Mouse (Mus musculus): ENCODE measurements around the gene Tmem256. TPM values are rescaled to one million over a fixed set of nuclear protein-coding genes. Genes with fewer than 3 reads are reported as not detected.

The Tmem256 gene
- total and polyA plus RNA-seq, 3 experiments, result 185 to 327 (median 206) TPM

DNA sequence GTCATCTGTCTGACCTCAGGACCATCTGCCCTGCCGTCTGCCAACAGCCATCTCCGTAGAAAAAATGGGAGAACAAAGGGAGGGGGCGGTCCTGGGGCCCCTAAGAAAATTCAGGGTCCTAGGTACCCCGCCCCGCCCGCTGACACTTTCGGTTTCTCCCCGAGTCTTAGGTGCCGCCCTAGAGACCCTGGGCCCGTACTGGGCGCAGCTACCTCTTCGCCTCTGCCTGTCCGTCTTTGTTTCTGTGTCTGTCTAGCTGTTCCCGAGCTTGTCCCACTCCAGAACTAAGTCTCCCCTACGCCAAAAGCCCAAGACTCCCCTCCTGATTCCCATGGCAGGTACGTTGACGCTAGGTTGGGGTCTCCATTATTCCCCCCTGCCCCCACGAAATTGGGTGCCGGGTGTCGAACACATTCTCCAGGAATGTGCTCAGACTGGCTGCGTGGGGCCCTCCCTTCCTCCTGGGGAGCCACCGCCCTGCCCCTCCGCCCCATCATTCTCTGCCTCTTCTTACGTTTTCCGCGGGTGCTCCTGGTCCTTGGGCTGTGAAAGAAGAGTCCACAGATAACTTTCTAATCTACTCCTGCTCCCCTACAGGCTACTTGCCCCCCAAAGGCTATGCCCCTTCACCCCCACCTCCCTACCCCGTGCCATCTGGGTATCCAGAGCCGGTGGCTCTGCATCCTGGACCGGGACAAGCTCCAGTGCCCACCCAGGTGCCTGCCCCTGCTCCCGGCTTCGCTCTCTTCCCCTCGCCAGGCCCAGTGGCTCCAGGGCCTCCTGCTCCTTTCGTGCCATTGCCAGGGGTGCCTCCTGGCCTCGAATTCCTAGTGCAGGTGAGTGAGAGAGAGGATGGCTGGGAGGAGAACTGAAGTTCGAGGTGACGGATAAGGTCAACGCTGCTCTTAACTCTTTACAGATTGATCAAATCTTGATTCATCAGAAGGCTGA, 8.7 kb downstream of the Tmem256 start:
- dilution Hi-C loops (cut with MboI; ENCODE audit: extremely low pct_ligation_motif_present, extremely low pct_unique_long_range_greater_than_20kb, low sequenced_read_pairs), result no loop called here
- peaks cover 5 to 28% of the 10 kb centered on the region in 2 experiments for H3K4me1 ChIP-seq (ENCODE audit: control insufficient read depth in 1 of 2, insufficient read depth in 2 of 2)
- peaks cover 0 to 43% of the 10 kb centered on the region in 2 experiments for H3K36me3 ChIP-seq (replicated peaks in 1 of 2; ENCODE audit: control insufficient read depth in 1 of 2, insufficient read depth in 1 of 2, low read length in 1 of 2)
- H3K79me2 ChIP-seq (replicated peaks; ENCODE audit: control insufficient read depth, extremely low read depth, insufficient read depth, poor library complexity, severe bottlenecking), result no peaks in the 10 kb centered on the region
- peak overlapping the region; percentile 61 to 72 (median 65) for H3K4me3 ChIP-seq (replicated peaks in 1 of 3; ENCODE audit: low read depth in 2 of 3, low read length in 2 of 3, poor library complexity in 1 of 3)
- H3K4me2 ChIP-seq (ENCODE audit: insufficient read depth, low read depth, poor library complexity, severe bottlenecking), result peak overlapping the region; percentile 88
- H3K9ac ChIP-seq (ENCODE audit: insufficient read depth, low read depth), result peak overlapping the region; percentile 62
- peak; percentile 34 for DNase-seq (ENCODE audit: extremely low read depth)
- no peak for TF ChIP-seq POLR2AphosphoS2 (IDR thresholded peaks at IDR 0.05; ENCODE audit: low read depth, low read length)
- TF ChIP-seq ZNF384 (IDR thresholded peaks at IDR 0.05; ENCODE audit: low read depth, low read length), result peak; percentile 67
- no peak for TF ChIP-seq NELFE (IDR thresholded peaks at IDR 0.05; ENCODE audit: low read depth, low read length)
- in situ Hi-C loops (cut with MboI; ENCODE audit: low pct_ligation_motif_present, low pct_unique_long_range_greater_than_20kb, low sequenced_read_pairs), result no loop called here
- no peaks in the 10 kb centered on the region for H3K27me3 ChIP-seq (replicated peaks)
- no peaks in the 10 kb centered on the region for H3K9me3 ChIP-seq (replicated peaks; ENCODE audit: low read length)
- no peak overlapping the region for H3K27ac ChIP-seq (ENCODE audit: insufficient read depth, low read depth)

DNA sequence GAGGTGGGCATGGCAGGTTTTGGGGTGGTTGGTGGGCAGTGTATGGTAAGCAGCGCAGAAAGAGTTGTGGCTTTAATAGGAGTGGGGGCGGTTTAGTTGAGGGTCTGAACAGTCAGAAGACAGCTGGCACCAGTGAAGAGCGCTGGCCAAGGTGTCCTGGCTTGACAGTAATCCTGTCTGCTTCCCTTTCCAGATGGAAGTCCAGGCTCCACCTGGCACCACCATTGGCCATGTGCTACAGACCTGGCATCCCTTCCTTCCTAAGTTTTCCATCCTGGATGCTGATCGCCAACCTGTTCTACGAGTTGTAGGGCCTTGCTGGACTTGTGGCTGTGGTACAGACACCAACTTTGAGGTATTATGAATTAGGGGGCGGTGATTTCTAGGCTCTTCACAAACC, 9.7 kb downstream of the Tmem256 start:
- Histone ChIP-seq H3K27ac (ENCODE audit: insufficient read depth, low read depth) (no peak overlapping the region), H3K36me3 (replicated peaks in 1 of 2; ENCODE audit: control insufficient read depth in 1 of 2, insufficient read depth in 1 of 2, low read length in 1 of 2) (peaks cover 0 to 47% of the 10 kb centered on the region in 2 experiments), H3K9ac (ENCODE audit: insufficient read depth, low read depth) (no peak overlapping the region), H3K27me3 (replicated peaks) (no peaks in the 10 kb centered on the region), H3K4me1 (ENCODE audit: control insufficient read depth in 1 of 2, insufficient read depth in 2 of 2) (peaks cover 5 to 24% of the 10 kb centered on the region in 2 experiments), H3K4me3 (replicated peaks in 1 of 3; ENCODE audit: low read depth in 2 of 3, low read length in 2 of 3, poor library complexity in 1 of 3) (no peak overlapping the region), H3K9me3 (replicated peaks; ENCODE audit: low read length) (no peaks in the 10 kb centered on the region), H3K4me2 (ENCODE audit: insufficient read depth, low read depth, poor library complexity, severe bottlenecking) (no peak overlapping the region), H3K79me2 (replicated peaks; ENCODE audit: control insufficient read depth, extremely low read depth, insufficient read depth, poor library complexity, severe bottlenecking) (no peaks in the 10 kb centered on the region)
- in situ Hi-C loops (cut with MboI; ENCODE audit: low pct_ligation_motif_present, low pct_unique_long_range_greater_than_20kb, low sequenced_read_pairs), result no loop called here
- no peak for TF ChIP-seq PAX5 (IDR thresholded peaks at IDR 0.05; ENCODE audit: low read length)
- no peak for TF ChIP-seq ZNF384 (IDR thresholded peaks at IDR 0.05; ENCODE audit: low read depth, low read length)
- TF ChIP-seq MEF2A (IDR thresholded peaks at IDR 0.05; ENCODE audit: borderline replicate concordance, low read depth, low read length), result no peak
- TF ChIP-seq USF2 (conservative IDR thresholded peaks at IDR 0.05; ENCODE audit: low read depth, low read length), result no peak
- no peak for TF ChIP-seq JUN (IDR thresholded peaks at IDR 0.05; ENCODE audit: insufficient read depth, low read depth, low read length)
- TF ChIP-seq SIN3A (IDR thresholded peaks at IDR 0.05; ENCODE audit: low read length), result no peak
- TF ChIP-seq BHLHE40 (IDR thresholded peaks at IDR 0.05; ENCODE audit: low read depth, low read length), result no peak
- no peak for TF ChIP-seq MAFK (IDR thresholded peaks at IDR 0.05; ENCODE audit: insufficient replicate concordance, low read length)
- TF ChIP-seq EP300 (IDR thresholded peaks at IDR 0.05; ENCODE audit: low read length), result no peak
- TF ChIP-seq IRF4 (IDR thresholded peaks at IDR 0.05; ENCODE audit: low read depth, low read length), result no peak
- no peak for TF ChIP-seq POLR2AphosphoS2 (IDR thresholded peaks at IDR 0.05; ENCODE audit: low read depth, low read length)
- no peak for TF ChIP-seq SMC3 (IDR thresholded peaks at IDR 0.05; ENCODE audit: low read depth, low read length)
- TF ChIP-seq ZC3H11A (IDR thresholded peaks at IDR 0.05; ENCODE audit: low read depth, low read length), result no peak
- no peak for TF ChIP-seq E2F4 (IDR thresholded peaks at IDR 0.05; ENCODE audit: insufficient replicate concordance, low read depth, low read length)
- TF ChIP-seq GABPA (IDR thresholded peaks at IDR 0.05; ENCODE audit: insufficient replicate concordance, low read depth, low read length), result no peak
- no peak for TF ChIP-seq ZMIZ1 (IDR thresholded peaks at IDR 0.05; ENCODE audit: low read depth, low read length)
- no peak for TF ChIP-seq TBP (conservative IDR thresholded peaks at IDR 0.05; ENCODE audit: low read depth, low read length)
- TF ChIP-seq NRF1 (IDR thresholded peaks at IDR 0.05; ENCODE audit: low read depth, low read length), result no peak
- no peak for TF ChIP-seq NELFE (IDR thresholded peaks at IDR 0.05; ENCODE audit: low read depth, low read length)
- no peak for DNase-seq (ENCODE audit: extremely low read depth)
- dilution Hi-C loops (cut with MboI; ENCODE audit: extremely low pct_ligation_motif_present, extremely low pct_unique_long_range_greater_than_20kb, low sequenced_read_pairs), result no loop called here

Data from CH12.LX (cell line).